ENCODE assay signal across 10 mouse cellular contexts in the genomic region with DNA sequence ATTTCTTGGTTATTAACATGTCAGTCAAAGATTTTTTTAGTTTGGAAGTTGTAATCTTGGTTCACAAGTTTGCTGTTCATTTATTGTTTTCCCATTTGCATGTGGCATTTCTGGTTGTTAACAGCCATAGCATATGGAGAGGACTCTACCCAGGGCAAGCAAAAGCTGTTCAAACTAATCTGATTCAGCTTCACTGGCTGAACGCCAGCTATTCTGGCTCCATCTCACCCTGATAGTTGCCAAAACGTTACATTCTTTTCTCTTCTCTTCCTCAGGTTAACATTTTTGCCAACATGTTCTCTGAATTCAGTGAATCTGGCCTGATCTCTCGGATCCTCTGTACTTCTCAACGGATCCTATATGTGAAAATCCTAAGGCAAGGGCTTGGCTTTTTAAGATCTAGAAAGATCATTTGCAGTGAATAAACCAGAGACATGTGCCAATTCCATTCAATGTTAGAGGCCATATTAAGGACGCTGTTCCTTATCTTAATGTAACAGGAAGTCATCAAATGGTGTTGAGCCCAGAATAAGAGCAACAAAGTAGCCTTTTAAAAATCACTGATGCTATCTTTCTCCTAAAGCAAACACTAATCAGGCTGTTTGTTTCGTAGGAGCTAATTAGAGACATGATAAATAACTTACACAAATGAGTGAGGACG.
DNase-seq lines count a peak whose midpoint lies in the region; ATAC-seq and TF ChIP-seq lines count a peak whose summit lies in the region.
"Had no signal": no experiment of that assay in that cellular context is flagged by ENCODE, and none has a peak within 500 bp of the region (broad histone marks: within the 10 kb centered on the region; RNA-seq: fewer than 3 reads in every experiment).

No protein-coding gene starts in this region.

- H3K4me2 ChIP-seq in midbrain, postnatal 0 days (ENCODE audit: low read depth, low read length, poor library complexity, severe bottlenecking) = no peak overlapping the region

- H3K4me1 ChIP-seq in midbrain, postnatal 0 days (ENCODE audit: insufficient read depth, low read length) = no peaks in the 10 kb centered on the region
- H3K4me1 ChIP-seq in midbrain, embryonic 10.5 days = no peaks in the 10 kb centered on the region

- H3K27me3 ChIP-seq in midbrain, postnatal 0 days (ENCODE audit: insufficient read depth, low read length) = no peaks in the 10 kb centered on the region
- H3K27me3 ChIP-seq in midbrain, embryonic 10.5 days (ENCODE audit: low read depth, poor library complexity, severe bottlenecking) = no peaks in the 10 kb centered on the region
- H3K27me3 ChIP-seq: CH12.LX had no signal

- H3K36me3 ChIP-seq in midbrain, postnatal 0 days (ENCODE audit: insufficient read depth, low read length) = no peaks in the 10 kb centered on the region
- no peaks in the 10 kb centered on the region for H3K36me3 ChIP-seq in midbrain, embryonic 10.5 days

- 62% methylated on average over 7 of the region's 7 CpGs for WGBS in midbrain, postnatal 0 days
- WGBS in midbrain, embryonic 10.5 days = 80% methylated on average over 7 of the region's 7 CpGs

- no peaks in the 10 kb centered on the region for H3K9me3 ChIP-seq in midbrain, postnatal 0 days (ENCODE audit: low read length)
- no peaks in the 10 kb centered on the region for H3K9me3 ChIP-seq in midbrain, embryonic 10.5 days (replicated peaks)

- no peak overlapping the region for H3K27ac ChIP-seq in midbrain, postnatal 0 days (ENCODE audit: low read depth, low read length)
- H3K27ac ChIP-seq in midbrain, embryonic 10.5 days (replicated peaks) = no peak overlapping the region

- no peak for TF ChIP-seq CTCF in midbrain, postnatal 0 days (IDR thresholded peaks at IDR 0.05)

- peak; percentile 11 for DNase-seq in gastrocnemius, postnatal 10 days
- DNase-seq in gastrocnemius, adult 18-20 months (ENCODE audit: low spot score) = no peak
- DNase-seq in midbrain, postnatal 0 days (ENCODE audit: low spot score) = peak; percentile 58
- DNase-seq in midbrain, embryonic 10.5 days (ENCODE audit: low spot score) = no peak
- peak; percentile 90 to 91 for DNase-seq in cerebellum, postnatal 10 days
- DNase-seq in right cerebral cortex, postnatal 10 days (ENCODE audit: low spot score in 2 of 2) = peak; percentile 39 to 56
- DNase-seq in spleen, postnatal 4 days (ENCODE audit: low spot score in 2 of 2) = no peak

- ATAC-seq in midbrain, postnatal 0 days (ENCODE audit: low FRiP score) = no peak
- ATAC-seq in monocyte, adult 5-6 weeks (replicated peaks; ENCODE audit: insufficient number of reproducible peaks, low FRiP score, low TSS enrichment, poor library complexity, severe bottlenecking) = no peak

- H3K9ac ChIP-seq in midbrain, postnatal 0 days (replicated peaks; ENCODE audit: low read length, poor library complexity, severe bottlenecking) = no peak overlapping the region

- H3K4me3 ChIP-seq in midbrain, postnatal 0 days (ENCODE audit: low read depth, low read length) = no peak overlapping the region
- H3K4me3 ChIP-seq in midbrain, embryonic 10.5 days = no peak overlapping the region
- H3K4me3 ChIP-seq: erythroblast, embryonic 14.5 days had no signal

Comparison
In these comparisons a context has a peak if more than half of its experiments do, and no peak if none do; other contexts are left out.
1. DNase-seq: peak in gastrocnemius, postnatal 10 days (single experiment), midbrain, postnatal 0 days (single experiment), cerebellum, postnatal 10 days (2 of 2) and right cerebral cortex, postnatal 10 days (2 of 2); none in gastrocnemius, adult 18-20 months (single experiment), midbrain, embryonic 10.5 days (single experiment) and spleen, postnatal 4 days (0 of 2).